Mouse (Mus musculus) T-helper 17 cell (primary cell): Measurements from ENCODE around the gene Cacnb4.

Experiments used
- in situ Hi-C, 2 experiments: fragments of 300-600 bp; cut with MboI, MseI; formaldehyde crosslinking; loops; 1 replicate in 1 of 2; 2 replicates in 1 of 2; pipeline ENCODE4 v1.15.1; 2025; ENCODE audit warnings: high pct_unique_total_duplicates in 2 of 2

The Cacnb4 gene

DNA sequence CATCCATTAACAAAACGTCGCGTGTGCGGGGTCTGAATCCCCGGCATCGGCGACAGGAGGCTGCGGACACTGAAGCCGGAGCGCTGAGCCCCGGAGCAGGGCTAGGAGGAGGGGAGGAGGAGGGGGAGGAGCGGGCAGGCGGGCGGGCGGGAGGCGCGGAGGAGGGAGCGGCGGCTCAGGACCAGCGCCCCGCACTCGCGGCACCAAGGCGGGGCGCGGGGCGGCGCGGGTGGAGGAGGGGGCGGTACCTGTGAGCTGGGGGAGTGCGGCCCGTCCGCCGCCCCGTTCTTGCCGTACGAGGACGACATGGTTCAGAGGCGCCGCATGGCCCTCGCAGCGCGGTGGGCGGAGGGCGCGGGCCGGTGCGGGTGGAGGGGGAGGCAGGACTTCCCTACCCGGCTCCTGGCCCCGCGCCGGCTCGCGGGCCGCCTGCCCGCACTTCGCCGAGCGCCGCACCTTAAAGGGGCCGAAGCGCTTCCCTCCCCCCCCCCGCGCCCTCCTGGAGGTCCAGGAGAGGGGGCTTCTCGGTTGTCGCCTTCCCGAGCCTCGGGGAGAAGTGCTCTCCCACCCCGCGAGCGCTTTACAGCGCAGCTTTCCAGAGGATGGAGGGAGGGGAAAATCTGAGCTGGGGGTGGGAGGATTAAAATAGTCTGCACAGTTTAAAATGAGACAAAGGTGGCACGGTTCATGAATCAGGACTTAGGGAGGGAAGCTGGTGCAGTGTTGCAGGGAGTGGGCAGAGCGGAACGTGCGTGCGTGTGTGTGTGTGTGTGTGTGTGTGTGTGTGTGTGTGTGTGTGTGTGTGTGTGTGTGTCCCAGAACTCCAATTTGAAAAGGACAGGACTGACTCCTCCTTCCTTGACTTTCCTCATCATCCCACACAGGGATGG lies at the start of gene Cacnb4:
Cacnb4 (minus strand) TSS at position 809 of the 890 bp plus-strand sequence.
- in situ Hi-C loops: no loop called here

DNA sequence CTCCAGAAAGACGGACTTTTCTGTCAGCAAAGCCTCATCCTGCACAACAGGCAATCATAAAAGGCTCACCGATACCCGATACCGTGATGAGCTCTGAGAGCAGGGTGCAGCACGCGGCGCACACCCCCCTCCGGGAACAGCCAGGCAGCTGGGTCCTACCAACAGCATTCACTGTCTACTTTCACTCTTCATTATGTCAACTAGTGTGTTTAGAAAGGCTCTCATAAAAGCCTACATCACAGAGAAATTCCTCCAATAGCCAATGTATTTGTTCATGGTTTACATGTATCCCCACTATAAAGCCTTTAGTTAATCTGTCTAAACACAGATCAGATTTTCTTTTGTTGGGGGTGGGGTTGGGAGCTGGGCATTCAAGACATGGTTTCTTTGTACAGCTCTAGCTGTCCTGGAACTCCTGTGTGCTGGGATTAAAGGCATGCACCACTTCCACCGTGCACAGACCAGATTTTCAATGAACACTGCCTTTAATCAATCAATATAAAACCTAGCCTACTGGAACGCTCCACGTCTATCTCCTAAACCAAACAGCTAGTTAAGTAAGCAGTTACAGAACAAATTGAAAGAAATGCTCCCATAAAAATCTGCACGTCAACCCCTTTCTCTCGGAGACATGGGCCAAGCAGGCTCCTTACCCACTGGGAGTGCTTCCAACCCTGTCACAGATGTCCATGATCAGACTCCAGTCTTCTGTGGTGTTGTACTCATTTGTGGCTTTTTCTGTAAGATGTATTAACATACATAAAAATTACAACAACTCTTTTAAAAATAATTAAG lies 43.8 kb upstream of the Cacnb4 start:
- in situ Hi-C loops: no loop called here

DNA sequence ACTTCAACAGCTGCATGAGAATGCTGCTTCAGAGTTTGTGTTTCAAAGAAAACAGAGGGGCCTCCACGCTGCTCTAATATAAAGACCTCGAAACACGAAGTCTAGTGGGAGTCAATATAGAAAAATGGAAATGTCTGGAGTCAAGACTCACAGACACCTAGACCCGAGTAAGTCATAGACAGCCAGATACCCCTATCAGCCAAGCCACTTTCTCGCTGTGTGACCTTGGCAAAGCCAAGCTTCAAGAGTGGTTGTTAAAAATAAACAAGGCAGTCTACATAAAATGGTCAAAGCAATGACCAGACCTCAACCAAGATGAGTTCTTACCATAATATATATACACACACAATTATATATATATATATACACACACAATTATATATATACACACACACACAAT lies 40.4 kb upstream of the Cacnb4 start:
- in situ Hi-C loops: no loop called here

DNA sequence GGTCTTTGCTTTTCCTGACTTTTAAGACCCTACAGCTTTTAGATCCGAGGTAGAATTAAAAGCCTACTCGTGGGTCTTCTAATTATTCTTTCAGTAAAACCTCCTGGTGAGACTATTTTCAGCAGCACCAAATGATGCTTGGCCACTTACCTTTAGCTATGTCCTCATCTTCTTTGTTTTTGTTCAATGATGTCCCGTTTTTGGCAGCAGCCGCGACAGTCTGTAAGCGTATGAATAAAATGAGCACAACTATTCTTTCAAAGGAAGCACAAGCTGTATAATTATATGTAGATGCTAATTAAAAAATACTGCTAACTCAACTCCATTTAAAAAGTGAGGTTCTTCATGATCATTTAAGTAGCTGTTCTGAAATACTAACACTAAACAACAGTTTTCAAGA lies 38.9 kb upstream of the Cacnb4 start:
- in situ Hi-C loops: no loop called here

GRCm38 (mm10) chr2:52714111-52714510 lies 37.5 kb upstream of the Cacnb4 start:
- in situ Hi-C loops: no loop called here

GRCm38 (mm10) chr2:52710804-52711203 lies 34.2 kb upstream of the Cacnb4 start:
- in situ Hi-C loops: no loop called here

GRCm38 (mm10) chr2:52709417-52709816 lies 32.8 kb upstream of the Cacnb4 start:
- in situ Hi-C loops: no loop called here

DNA sequence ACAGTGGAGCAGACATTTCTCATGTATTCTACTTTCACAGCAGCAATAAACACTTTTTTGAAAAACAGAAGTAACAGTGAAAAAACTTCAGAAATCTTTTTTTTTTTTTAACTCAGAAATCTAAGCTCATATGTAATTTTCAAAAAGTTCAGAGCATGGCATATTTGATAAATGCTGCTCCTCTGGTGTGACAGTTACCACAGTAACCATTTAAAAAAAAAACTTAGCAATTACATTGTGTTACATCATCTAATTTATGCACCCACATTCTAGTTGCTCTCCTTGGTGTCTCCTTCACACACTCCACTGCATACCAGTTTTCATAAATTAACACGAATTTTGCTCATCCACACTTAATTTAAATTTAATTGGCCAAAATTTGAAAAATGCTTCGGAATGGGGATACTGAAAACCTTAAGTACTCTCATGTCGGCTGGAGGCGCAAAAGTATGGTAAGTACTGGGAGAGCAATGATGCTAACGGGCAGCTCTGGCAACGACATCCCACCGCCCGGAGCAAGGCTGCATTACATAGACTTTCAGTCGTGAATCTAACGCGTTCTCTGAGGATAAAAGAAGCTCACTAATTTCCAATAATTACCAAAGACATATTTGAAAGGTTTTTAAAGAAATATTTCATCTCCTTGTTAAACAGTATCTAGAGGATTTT lies 24.9 kb upstream of the Cacnb4 start:
- in situ Hi-C loops: no loop called here

GRCm38 (mm10) chr2:52700352-52700751 lies 23.7 kb upstream of the Cacnb4 start:
- in situ Hi-C loops: no loop called here

DNA sequence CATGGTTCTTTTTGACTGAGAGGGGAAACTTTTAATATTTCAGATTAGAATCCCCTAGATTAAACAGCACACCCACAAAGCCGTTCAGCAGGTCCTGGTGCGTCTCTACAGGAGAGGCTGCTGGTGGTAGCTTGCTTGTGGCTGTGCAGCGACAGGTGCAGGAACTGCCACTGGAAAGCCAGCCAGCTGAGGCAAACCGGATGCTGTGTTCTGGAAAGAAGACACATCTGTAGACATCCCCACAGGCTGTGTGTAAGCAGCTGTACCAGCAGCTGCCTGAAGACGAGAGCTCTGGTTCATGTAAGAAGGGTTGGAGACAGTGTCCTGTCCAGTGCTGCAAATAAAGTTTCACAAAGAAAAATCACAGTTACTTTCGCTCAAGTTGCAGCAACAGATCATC lies 18.0 kb upstream of the Cacnb4 start:
- in situ Hi-C loops: loop anchor here in 1 of 2 experiments (5.0 kb wide), 1 partner anchor 67 kb away; no protein-coding TSS in a partner anchor

GRCm38 (mm10) chr2:52691745-52692144 lies 15.1 kb upstream of the Cacnb4 start:
- in situ Hi-C loops: no loop called here

DNA sequence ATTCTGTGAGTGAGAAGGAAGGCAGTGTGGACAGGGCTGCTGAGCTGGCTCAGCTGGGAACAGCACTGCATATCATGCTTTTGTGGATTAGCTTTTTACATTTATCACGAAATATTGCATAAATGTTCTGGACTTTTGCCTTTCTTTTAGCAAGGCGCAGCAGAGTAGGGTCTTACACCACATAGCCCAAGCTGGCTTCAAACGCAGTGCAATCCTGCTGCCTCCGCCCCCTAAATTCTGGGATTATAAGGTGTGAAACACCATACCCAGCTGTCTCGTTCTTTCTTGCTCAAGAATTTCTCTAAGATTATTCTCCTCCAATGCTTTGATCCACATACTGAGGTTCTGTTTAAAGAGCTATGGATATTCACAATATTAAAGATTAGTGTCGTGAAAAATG lies 10.0 kb upstream of the Cacnb4 start:
- in situ Hi-C loops: no loop called here

DNA sequence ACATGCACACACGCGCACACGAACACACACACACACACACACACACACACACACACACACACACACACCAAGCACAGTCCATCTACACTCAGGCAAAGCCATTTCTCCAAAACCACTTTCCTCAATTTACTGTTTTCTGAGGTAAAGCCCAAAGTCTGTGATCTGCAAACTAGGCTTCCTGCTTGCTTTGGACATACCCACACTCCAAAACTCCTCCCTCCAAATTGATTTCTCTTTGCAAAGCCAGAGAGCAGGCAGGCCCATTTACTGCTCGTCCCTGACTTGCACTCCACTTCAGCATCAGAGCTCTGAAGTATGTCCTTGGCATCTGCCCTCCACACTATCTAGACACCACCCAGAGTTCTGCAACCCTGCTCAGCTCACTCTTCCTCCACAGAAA lies 958 bp upstream of the Cacnb4 start:
- in situ Hi-C loops: no loop called here

DNA sequence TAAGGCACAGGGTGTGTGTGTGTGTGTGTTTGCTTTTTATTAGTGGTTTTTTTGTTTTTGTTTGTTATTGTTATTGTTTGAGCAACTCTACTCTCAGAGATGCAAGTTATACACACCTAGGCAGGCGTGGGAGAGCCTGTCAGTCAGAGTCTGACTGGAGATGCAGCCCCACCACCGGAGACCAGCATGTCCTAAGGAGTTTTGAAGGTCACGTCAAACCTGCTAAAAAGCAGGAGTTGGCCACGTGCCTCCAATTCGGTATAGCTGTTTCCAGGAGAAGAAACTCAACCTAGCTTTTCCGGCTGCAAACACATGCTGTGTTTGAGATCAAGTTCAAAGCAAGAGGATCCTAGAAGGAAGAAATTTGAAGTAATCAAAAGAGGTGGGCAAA lies 277 bp upstream of the Cacnb4 start:
- in situ Hi-C loops: no loop called here

- in situ Hi-C loops: no loop called here
Observed at GRCm38 (mm10) chr2:52675278-52675987, 1.2 kb downstream of the Cacnb4 start.

- in situ Hi-C loops: no loop called here
Observed at GRCm38 (mm10) chr2:52674886-52675277, 1.7 kb downstream of the Cacnb4 start.

DNA sequence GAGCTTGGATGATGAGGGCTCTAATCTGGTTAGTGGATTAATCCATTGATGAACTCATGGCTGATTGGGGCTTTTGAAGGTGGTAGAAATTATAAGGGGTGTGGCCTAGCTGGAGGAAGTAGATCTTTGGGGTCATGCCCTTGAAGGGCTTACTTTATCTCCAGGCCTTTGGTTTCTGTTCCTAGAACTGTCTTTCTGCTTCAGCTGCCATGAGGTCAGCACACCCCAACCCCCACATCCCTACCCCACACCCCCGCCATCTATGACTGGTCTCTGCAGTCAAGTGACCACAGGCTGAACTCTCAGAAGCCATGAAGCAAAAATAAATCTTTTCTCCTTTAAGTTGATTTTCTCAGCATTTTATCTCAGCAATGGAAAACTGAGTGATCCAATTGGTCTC lies 3.5 kb downstream of the Cacnb4 start:
- in situ Hi-C loops: no loop called here

DNA sequence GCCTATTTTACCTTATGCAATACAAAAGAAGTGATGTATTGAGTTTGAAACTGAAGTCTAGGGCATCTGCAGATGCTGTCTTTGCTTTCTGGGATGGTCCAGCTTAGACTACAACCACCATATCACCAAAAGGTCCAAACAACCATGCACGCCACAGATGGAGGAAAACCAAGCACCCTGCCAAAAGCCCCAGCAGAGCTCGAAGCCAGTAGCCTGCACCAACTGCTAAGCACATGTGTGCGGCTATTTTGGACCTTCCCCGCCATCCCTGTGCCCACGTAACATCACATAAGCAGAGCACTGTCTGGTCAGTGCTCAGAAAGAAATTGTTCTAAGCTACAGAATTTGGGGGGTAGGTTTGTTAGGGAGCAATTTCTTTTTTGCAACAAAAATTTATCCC lies 5.9 kb downstream of the Cacnb4 start:
- in situ Hi-C loops: no loop called here

GRCm38 (mm10) chr2:52668480-52668879 lies 8.2 kb downstream of the Cacnb4 start:
- in situ Hi-C loops: no loop called here

GRCm38 (mm10) chr2:52656722-52657121 lies 19.9 kb downstream of the Cacnb4 start:
- in situ Hi-C loops: no loop called here

GRCm38 (mm10) chr2:52654541-52654940 lies 22.1 kb downstream of the Cacnb4 start:
- in situ Hi-C loops: no loop called here

GRCm38 (mm10) chr2:52651547-52651946 lies 25.1 kb downstream of the Cacnb4 start:
- in situ Hi-C loops: no loop called here
